Comparison of ENCODE assay signal across 9 mouse cellular contexts in genomic region chr1:106602536-106602935, GRCm38 (mm10).
A peak's percentile ranks its signal among the peaks of the same experiment; 100 is the strongest.
DNase-seq lines count a peak whose midpoint lies in the region; ATAC-seq and TF ChIP-seq lines count a peak whose summit lies in the region.
"Had no signal": no experiment of that assay in that cellular context is flagged by ENCODE, and none has a peak within 500 bp of the region (broad histone marks: within the 10 kb centered on the region; RNA-seq: fewer than 3 reads in every experiment).

No protein-coding gene starts in this region.

- no peaks in the 10 kb centered on the region for H3K27me3 ChIP-seq in kidney, embryonic 14.5 days (ENCODE audit: control insufficient read depth, insufficient read depth, low read length)
- no peaks in the 10 kb centered on the region for H3K27me3 ChIP-seq in kidney, adult 2 months (replicated peaks; ENCODE audit: control insufficient read depth, insufficient read depth, low read length)
- no peaks in the 10 kb centered on the region for H3K27me3 ChIP-seq in embryonic facial prominence, embryonic 12.5 days
- no peaks in the 10 kb centered on the region for H3K27me3 ChIP-seq in hindbrain, embryonic 13.5 days
- H3K27me3 ChIP-seq: liver, embryonic 13.5 days had no signal

- H3K9ac ChIP-seq in kidney, embryonic 14.5 days (ENCODE audit: low read depth, low read length), result peak overlapping the region; percentile 12; the same call in 1 of the 2 replicates
- H3K9ac ChIP-seq in embryonic facial prominence, embryonic 12.5 days, result no peak overlapping the region
- H3K9ac ChIP-seq in hindbrain, embryonic 13.5 days, result no peak overlapping the region
- H3K9ac ChIP-seq: liver, embryonic 13.5 days had no signal

- peaks cover 17% of the 10 kb centered on the region for H3K4me1 ChIP-seq in kidney, embryonic 14.5 days (ENCODE audit: control insufficient read depth, insufficient read depth, low read length)
- H3K4me1 ChIP-seq in kidney, adult 2 months (ENCODE audit: control insufficient read depth, insufficient read depth, low read length), result peaks cover 4% of the 10 kb centered on the region; the same call in 1 of the 2 replicates
- peaks cover 14% of the 10 kb centered on the region for H3K4me1 ChIP-seq in embryonic facial prominence, embryonic 12.5 days
- peaks cover 27% of the 10 kb centered on the region for H3K4me1 ChIP-seq in hindbrain, embryonic 13.5 days (replicated peaks)
- H3K4me1 ChIP-seq: liver, embryonic 13.5 days had no signal

- peak overlapping the region; percentile 71; the same call in 1 of the 2 replicates for H3K27ac ChIP-seq in kidney, embryonic 14.5 days (ENCODE audit: low read depth, low read length)
- H3K27ac ChIP-seq in kidney, adult 2 months (ENCODE audit: insufficient read depth, low read depth, low read length), result no peak overlapping the region
- 0 out of 2 replicates have a peak overlapping the region, but pooled peaks have one; percentile 46 for H3K27ac ChIP-seq in embryonic facial prominence, embryonic 12.5 days
- H3K27ac ChIP-seq in hindbrain, embryonic 13.5 days, result peak overlapping the region; percentile 74
- H3K27ac ChIP-seq: liver, embryonic 13.5 days had no signal

- TF ChIP-seq CTCF in kidney, adult 2 months (conservative IDR thresholded peaks at IDR 0.05; ENCODE audit: insufficient read depth, insufficient read length, low read depth, low read length), result no peak

- TF ChIP-seq POLR2A in kidney, adult 2 months (IDR thresholded peaks at IDR 0.05; ENCODE audit: low read depth, low read length), result no peak

- 10% methylated on average over 5 of the region's 5 CpGs for WGBS in kidney, embryonic 14.5 days
- WGBS in kidney, adult 2 months, result 20% methylated on average over 5 of the region's 5 CpGs
- WGBS in embryonic facial prominence, embryonic 12.5 days, result 42% methylated on average over 5 of the region's 5 CpGs
- 67% methylated on average over 5 of the region's 5 CpGs for WGBS in hindbrain, embryonic 13.5 days

- H3K9me3 ChIP-seq in kidney, embryonic 14.5 days (ENCODE audit: control insufficient read depth, low read length), result no peaks in the 10 kb centered on the region
- no peaks in the 10 kb centered on the region for H3K9me3 ChIP-seq in embryonic facial prominence, embryonic 12.5 days
- no peaks in the 10 kb centered on the region for H3K9me3 ChIP-seq in hindbrain, embryonic 13.5 days
- H3K9me3 ChIP-seq: liver, embryonic 13.5 days had no signal

- no peaks in the 10 kb centered on the region for H3K36me3 ChIP-seq in kidney, embryonic 14.5 days (ENCODE audit: control insufficient read depth, insufficient read depth, low read length)
- no peaks in the 10 kb centered on the region for H3K36me3 ChIP-seq in kidney, adult 2 months (ENCODE audit: control insufficient read depth, insufficient read depth, low read length)
- H3K36me3 ChIP-seq in embryonic facial prominence, embryonic 12.5 days, result no peaks in the 10 kb centered on the region
- no peaks in the 10 kb centered on the region for H3K36me3 ChIP-seq in hindbrain, embryonic 13.5 days
- H3K36me3 ChIP-seq: liver, embryonic 13.5 days had no signal

- H3K4me3 ChIP-seq in kidney, embryonic 14.5 days (ENCODE audit: low read length), result no peak overlapping the region
- H3K4me3 ChIP-seq in kidney, adult 2 months (ENCODE audit: insufficient read depth, low read depth, low read length), result no peak overlapping the region
- H3K4me3 ChIP-seq in embryonic facial prominence, embryonic 12.5 days, result no peak overlapping the region
- no peak overlapping the region for H3K4me3 ChIP-seq in hindbrain, embryonic 13.5 days
- H3K4me3 ChIP-seq: liver, embryonic 13.5 days had no signal

- peak; percentile 5; the same call in 1 of the 2 replicates for ATAC-seq in kidney, embryonic 14.5 days (ENCODE audit: low FRiP score, low TSS enrichment)
- ATAC-seq in embryonic facial prominence, embryonic 12.5 days (ENCODE audit: insufficient number of reproducible peaks, insufficient read depth, low FRiP score, low TSS enrichment), result no peak
- no peak for ATAC-seq in hindbrain, embryonic 13.5 days (ENCODE audit: low FRiP score)

- DNase-seq in kidney, adult 2 months, result no peak
- DNase-seq in lung, postnatal 36 days, result peak; percentile 49
- no peak for DNase-seq in gastrocnemius, postnatal 4 days (ENCODE audit: low spot score in 2 of 2)
- no peak for DNase-seq in right cerebral cortex, adult 18-20 months
- DNase-seq: liver, embryonic 13.5 days; spleen, adult 18-20 months had no signal

- H3K4me2 ChIP-seq in kidney, embryonic 14.5 days (replicated peaks; ENCODE audit: low read depth, low read length), result peak overlapping the region; percentile 15; the same call in 1 of the 2 replicates
- no peak overlapping the region for H3K4me2 ChIP-seq in embryonic facial prominence, embryonic 12.5 days (replicated peaks)
- peak overlapping the region; percentile 17; the same call in 1 of the 2 replicates for H3K4me2 ChIP-seq in hindbrain, embryonic 13.5 days
- H3K4me2 ChIP-seq: liver, embryonic 13.5 days had no signal
